Mouse (Mus musculus): ENCODE results near the gene Aim2. TPM values are rescaled to one million over a fixed set of nuclear protein-coding genes. Genes with fewer than 3 reads are reported as not detected.
"Not testable (repeated sequence)": the region's sequence is repeated elsewhere in the genome, so short reads cannot be mapped to it uniquely, and the experiment has no call there.

Gene Aim2
- total RNA-seq (2021): 1 to 10 TPM; 3.2 to 4.6 TPM

DNA sequence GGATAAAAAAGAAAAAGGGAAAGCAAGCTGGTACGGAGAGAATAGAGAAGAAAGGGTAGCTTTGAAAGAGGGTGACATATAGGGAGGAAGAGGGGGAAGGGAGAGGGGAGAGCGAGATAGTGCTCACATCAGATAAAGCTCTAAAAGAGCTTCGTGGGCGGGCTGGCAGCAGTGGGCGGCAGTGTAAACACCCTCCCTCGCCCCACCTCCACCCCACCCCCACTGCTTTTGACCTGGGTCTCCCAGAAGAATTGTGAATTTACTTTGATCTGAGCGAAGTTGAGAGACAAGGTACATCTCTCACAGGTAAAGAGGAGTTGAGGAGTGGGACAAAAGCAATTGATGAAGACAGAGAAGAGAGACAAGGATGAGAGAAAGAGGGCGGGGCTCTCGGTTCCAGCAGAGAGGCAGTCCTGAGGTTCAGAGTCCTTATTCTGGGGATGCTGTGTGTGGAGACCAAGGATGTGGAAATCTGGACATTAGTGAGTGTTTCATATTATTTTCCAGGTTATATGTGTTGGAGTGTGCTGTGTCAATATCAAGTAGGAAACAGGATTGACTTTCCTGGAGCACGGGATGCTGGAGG lies at the start of gene Aim2:
Aim2 (plus strand) TSS at position 508 of the 586 bp plus-strand sequence.
- no peak for DNase-seq (ENCODE audit: extremely low spot score in 1 of 2, low spot score in 1 of 2)

- DNase-seq (ENCODE audit: extremely low spot score in 1 of 2, low spot score in 1 of 2): not testable (repeated sequence)
Observed at GRCm38 (mm10) chr1:173302795-173303194, 47.9 kb upstream of the Aim2 start.

GRCm38 (mm10) chr1:173313535-173314050 lies 37.1 kb upstream of the Aim2 start:
- DNase-seq (ENCODE audit: extremely low spot score in 1 of 2, low spot score in 1 of 2): not testable (repeated sequence)

- DNase-seq (ENCODE audit: extremely low spot score in 1 of 2, low spot score in 1 of 2): no peak
Observed at GRCm38 (mm10) chr1:173315725-173316124, 35.0 kb upstream of the Aim2 start.

DNA sequence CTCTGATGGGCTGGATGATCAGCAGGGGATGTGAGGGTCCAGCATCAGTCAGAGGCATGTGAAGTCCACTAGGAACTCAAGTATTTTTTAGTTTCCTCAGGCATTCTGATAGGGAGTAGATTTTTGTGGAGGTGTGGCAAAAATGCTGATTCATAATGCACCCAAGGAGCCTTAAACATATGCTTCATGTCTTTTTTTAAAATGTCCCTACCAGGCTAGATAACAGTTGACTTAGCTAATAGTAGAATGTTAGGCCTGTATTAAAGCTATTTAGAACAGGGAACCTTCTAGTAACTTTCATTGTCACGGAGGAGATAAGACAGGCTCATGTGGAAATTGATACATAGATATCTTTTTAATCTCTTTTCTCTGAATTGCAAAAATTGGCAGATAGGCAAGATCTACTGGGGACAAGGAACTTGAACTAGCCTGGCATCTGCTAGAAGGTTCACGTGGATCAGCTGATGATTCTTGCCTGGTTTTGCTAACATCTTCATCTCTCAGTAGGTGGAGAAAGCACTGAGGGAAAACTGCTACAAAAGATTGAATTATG lies 32.7 kb upstream of the Aim2 start:
- DNase-seq (ENCODE audit: extremely low spot score in 1 of 2, low spot score in 1 of 2): no peak

DNA sequence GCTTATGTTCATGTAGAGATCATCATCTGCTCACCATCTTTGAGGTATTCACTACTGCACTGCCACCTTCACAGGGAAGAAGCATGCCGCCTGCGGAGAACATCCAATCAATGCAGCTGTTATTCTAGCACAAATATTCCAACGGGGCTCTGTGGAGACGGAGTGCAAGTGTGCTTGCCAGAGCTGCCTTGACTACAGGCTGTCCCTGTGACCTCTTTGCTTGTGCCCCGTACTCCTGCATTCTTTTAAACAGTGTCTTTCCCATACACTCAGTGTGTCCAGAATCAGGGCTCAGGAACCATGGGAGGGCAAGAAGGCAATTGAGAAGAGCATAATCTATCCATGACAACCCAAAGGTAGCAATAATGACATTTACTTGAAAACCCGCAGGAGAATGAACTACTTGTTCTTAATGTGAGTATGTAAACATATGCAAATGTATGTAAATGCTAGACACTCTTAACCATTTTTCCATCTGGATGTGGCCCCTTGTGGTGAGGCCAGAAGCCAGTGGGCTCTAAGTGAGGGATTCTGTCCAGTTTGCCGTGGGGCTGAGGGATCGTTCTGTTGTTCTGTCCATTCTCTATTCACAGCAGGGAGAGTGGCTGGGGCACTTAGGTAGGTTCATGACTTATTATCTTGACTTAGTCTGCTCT lies 29.0 kb upstream of the Aim2 start:
- DNase-seq (ENCODE audit: extremely low spot score in 1 of 2, low spot score in 1 of 2): no peak

- DNase-seq (ENCODE audit: extremely low spot score in 1 of 2, low spot score in 1 of 2): no peak
Observed at GRCm38 (mm10) chr1:173322249-173322627, 28.4 kb upstream of the Aim2 start.

DNA sequence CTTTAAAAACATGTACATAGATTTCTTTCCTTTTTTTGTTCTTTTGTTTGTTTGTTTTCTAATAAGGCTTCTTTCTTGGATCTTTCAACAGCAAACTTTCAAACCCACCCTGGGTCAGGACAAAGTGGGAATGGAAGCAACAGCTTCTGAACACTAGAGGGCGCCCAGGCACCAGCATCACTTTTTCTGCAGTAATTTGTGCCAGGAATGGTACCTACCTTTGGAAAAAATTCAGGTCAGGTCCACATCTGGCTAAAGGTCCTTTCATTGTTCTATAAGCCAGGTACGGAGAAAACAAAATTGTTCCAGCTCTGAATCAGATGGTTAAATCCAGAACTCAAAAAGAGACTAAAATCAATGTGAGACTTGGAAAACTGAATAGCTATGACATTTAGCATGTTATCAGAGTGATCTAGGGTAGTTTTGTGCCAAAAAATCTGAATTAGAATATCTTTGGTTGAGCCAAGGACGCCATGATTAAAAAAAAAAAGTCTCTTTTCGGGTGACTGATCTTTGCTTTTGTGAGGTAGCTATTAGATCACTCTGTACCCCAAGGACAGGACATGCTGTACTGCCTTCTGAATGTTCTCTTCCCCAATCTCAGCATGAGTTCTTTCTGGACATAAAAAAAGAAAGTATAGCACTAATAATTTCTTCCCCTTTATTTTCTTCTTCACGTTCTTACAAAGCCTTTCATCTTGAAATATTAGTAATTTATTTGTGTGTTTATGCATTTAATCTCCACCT lies 26.7 kb upstream of the Aim2 start:
- DNase-seq (ENCODE audit: extremely low spot score in 1 of 2, low spot score in 1 of 2): peak in 1 of 2 experiments; percentile 61

DNA sequence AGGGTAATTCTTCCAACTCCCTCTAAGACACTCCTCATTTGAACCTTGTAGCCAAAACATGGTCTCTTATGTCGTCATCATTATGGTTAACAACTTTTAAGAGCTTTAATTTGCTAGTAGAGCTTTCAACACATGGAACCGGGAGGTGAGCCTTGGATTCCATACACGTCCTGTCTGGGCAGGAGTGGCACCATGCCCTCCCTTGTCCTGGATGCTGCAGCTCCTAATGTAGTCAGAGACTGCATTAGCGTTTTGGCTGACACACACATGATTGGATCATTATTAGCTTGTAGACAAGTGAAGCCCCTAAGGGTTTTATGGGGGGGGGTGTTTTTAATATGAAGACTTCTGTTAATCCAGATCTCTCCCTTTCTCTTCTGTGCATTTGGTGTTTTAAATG lies 25.7 kb upstream of the Aim2 start:
- DNase-seq (ENCODE audit: extremely low spot score in 1 of 2, low spot score in 1 of 2): no peak

DNA sequence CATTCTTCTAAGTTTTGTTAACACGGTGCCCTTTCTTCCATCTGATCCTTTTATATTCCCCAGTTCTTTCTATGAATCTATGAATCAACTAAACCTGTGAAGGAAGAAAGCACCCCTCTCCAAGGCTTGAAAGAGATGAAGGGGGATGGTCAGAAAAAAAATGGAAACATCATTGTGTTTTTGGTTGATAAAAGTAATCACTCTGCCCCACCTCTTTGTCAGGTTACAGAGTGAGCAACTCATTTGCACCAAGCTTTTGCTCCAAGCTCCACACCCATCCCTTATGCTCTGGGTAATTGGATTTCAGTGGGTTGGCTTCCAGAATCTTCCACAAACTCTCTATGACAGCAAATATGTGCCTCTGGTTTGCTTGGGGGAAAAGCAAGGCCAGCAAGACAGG lies 25.3 kb upstream of the Aim2 start:
- no peak for DNase-seq (ENCODE audit: extremely low spot score in 1 of 2, low spot score in 1 of 2)

- DNase-seq (ENCODE audit: extremely low spot score in 1 of 2, low spot score in 1 of 2): no peak
Observed at GRCm38 (mm10) chr1:173326552-173326951, 24.1 kb upstream of the Aim2 start.

GRCm38 (mm10) chr1:173328446-173328845 lies 22.2 kb upstream of the Aim2 start:
- no peak for DNase-seq (ENCODE audit: extremely low spot score in 1 of 2, low spot score in 1 of 2)

DNA sequence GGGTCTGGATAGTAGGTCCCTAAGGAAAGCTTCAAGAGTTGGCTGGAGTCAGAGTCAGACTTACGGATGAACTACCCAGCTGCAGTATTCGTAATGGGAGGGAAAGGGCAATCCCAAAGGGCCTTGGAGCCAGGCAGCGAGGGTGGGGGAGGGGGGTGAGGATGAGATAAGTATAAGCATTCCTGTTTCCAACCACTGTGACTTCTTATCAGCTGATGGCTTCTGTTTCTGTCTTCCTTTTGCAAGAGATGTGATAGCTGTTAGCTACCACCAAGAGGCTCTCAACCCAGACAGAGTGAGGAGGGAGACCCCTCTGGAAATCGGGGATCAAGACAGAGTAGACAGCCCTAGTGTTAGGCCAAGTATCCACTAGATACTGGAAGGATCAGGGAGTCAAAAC lies 21.5 kb upstream of the Aim2 start:
- DNase-seq (ENCODE audit: extremely low spot score in 1 of 2, low spot score in 1 of 2): no peak

- DNase-seq (ENCODE audit: extremely low spot score in 1 of 2, low spot score in 1 of 2): no peak
Observed at GRCm38 (mm10) chr1:173329743-173330142, 20.9 kb upstream of the Aim2 start.

DNA sequence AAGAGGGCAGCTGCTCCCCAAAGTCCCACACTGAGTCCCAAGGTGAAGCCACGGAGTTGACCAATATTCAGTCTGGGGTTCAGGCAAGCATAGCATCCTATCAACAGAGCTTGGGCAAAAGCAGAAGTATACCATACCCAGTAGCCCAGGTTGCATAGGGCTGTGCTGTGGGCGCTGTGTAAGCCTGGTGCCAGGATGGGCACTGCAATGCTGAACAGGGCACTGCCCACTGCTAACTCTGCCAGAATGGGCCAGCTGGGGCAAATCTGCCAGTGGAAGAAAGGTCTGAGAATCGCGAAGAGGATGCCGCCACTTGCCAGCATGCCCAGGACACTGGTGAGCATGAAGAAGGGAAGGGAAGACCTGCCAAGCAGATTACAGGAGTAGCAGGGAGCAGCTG lies 18.3 kb upstream of the Aim2 start:
- no peak for DNase-seq (ENCODE audit: extremely low spot score in 1 of 2, low spot score in 1 of 2)

DNA sequence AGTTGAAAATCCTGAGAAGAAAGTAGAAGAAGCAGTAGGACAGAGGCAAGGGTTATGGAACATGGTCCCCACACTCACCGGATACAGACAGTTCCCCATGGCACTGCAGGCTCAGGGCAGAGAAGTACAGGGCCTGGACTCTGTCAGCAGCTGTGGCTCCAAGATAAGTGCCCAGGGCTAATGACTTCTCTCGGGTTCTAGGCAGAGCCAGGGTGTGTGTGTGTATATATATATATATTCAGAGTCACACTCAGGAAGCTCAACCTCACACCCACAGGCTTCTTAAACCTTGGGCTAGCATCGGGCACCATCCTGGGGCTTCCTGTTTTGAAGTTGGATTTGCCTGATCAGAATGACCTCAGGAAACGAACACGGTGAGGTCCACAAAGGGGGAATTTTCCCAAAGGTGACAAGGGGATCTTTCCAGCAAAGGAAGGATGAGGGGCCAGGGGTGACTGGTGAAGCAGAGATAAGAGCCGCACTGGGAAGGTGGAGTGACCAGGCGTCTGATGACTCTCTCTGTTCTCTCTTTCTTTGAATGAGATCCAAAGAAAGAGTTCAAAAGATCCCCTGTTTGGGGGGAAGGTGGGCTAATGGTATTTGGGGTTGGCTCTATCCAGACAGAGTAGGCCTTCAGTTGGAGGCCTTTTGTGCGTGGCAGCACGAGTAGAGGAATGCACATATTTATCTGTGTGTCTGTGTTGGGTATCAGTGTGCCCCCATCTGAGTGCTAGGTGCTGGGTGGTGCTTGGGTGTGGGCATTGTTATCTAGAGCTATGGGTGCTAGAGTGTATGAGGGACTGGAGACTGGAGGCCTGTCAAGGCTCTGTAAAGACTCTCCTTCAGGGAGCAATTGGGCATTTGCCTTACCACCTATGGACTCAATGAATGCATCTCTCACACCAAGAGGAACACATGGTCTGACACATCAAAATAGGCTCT lies 17.1 kb upstream of the Aim2 start, which contains the start of gene Ackr1:
Ackr1 (minus strand) TSS at position 439 of the 942 bp plus-strand sequence.
- DNase-seq (ENCODE audit: extremely low spot score in 1 of 2, low spot score in 1 of 2): no peak

- DNase-seq (ENCODE audit: extremely low spot score in 1 of 2, low spot score in 1 of 2): no peak
Observed at GRCm38 (mm10) chr1:173335903-173336302, 14.8 kb upstream of the Aim2 start.

- DNase-seq (ENCODE audit: extremely low spot score in 1 of 2, low spot score in 1 of 2): no peak
Observed at GRCm38 (mm10) chr1:173337008-173337407, 13.7 kb upstream of the Aim2 start.

- DNase-seq (ENCODE audit: extremely low spot score in 1 of 2, low spot score in 1 of 2): peak in 1 of 2 experiments; percentile 77
Observed at GRCm38 (mm10) chr1:173339543-173339942, 11.1 kb upstream of the Aim2 start.

GRCm38 (mm10) chr1:173342425-173342824 lies 8.3 kb upstream of the Aim2 start:
- no peak for DNase-seq (ENCODE audit: extremely low spot score in 1 of 2, low spot score in 1 of 2)
